Mouse (Mus musculus) embryonic fibroblast, embryonic 13.5 days (primary cell): ENCODE measurements around the gene Degs1.

Experiments used
- CTCF ChIP-seq: IDR thresholded peaks from 2 replicates; pipeline ENCODE4 v1.5.1; 2011; ENCODE audit warnings: mild to moderate bottlenecking, control low read depth, low read length, moderate library complexity, borderline replicate concordance; ENCODE audit not compliant: insufficient read depth
- POLR2A ChIP-seq: IDR thresholded peaks from 2 replicates; pipeline ENCODE4 v1.6.1; 2011; ENCODE audit warnings: low read depth, mild to moderate bottlenecking, control low read depth, low read length, moderate library complexity

DNA sequence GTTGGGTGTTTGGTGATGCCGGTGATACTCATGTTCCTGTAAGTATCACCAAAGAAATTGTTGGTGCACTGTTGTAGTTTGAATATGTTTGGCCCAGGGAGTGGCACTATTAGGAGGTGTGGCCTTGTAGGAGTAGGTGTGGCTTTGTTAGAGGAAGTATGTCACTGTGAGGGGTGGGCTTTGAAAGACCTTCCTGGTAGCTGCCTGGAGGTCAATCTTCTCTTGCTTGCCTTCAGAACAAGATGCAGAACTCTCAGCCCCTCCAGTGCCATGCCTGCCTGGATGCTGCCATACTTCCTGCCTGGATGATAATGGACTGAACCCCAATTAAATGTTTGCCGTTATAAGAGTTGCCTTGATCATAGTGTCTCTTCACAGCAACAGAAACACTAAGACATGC, 2.2 kb upstream of the Degs1 start:
- no peak for TF ChIP-seq POLR2A
- TF ChIP-seq CTCF = no peak
